Mouse (Mus musculus) liver, adult 2 months (tissue): ENCODE results near the gene Tfg.

Experiments
- CTCF ChIP-seq: fragments of 200-500 bp; IDR thresholded peaks from 2 replicates; pipeline ENCODE4 v1.5.1; 2011; ENCODE audit warnings: low read depth, low read length, control low read depth
- POLR2A ChIP-seq: fragments of 200-500 bp; IDR thresholded peaks from 2 replicates; pipeline ENCODE4 v1.6.1; 2011; ENCODE audit warnings: low read length, control low read depth; ENCODE audit not compliant: insufficient read depth; ENCODE audit errors: extremely low read depth

DNA sequence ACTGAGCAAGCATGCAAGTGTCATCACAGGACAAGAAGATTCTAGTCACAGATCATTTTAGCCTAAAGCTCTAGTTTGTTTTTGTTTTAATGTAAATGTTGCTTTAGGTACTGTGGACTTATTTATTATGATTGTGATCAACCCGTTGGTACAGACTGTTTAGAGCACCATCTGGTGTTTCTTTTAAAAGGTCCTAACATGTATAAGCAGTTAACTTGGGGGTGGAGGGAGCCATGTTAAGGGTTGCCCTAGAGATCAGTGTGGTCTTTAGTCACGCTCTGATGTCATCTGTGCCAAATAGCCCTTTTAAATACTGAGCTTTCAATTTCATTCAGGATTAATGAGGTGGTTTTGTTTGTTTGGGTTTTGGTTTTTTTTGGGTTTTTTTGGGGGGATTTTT is 20.8 kb downstream of the Tfg start:
- TF ChIP-seq CTCF (no peak), POLR2A (no peak)
